Mouse (Mus musculus): ENCODE results near the gene Ghrl.

DNA sequence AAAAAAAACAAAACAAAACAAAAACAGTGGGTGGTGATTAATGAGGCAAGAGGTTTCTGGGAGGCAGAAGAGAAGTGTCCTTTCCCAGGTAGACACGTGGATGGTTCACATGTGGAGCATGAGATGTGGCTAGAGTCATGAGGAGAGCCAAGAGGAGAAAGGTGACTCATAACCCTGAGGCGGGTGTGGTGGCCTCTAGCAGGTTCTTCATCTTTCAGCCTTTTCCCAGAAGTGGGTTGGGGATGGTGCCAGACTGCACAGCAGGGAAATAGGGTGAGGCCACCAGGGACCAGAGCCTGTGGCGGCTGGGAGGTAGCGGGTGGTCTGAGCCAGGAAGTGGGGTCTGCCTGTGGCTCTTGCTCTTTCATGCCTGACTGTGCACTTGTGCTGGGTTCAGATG lies 44.4 kb downstream of the Ghrl start:
- TF ChIP-seq CTCF (IDR thresholded peaks at IDR 0.05; ENCODE audit: low read depth) (no peak), EP300 (IDR thresholded peaks at IDR 0.05; ENCODE audit: low read depth) (no peak)

All from liver, embryonic 14.5 days (tissue).